Mouse (Mus musculus) lung, postnatal 0 days (tissue): ENCODE results near the gene Clptm1l.

Experiments used
- CTCF ChIP-seq: IDR thresholded peaks from 2 replicates; pipeline ENCODE4 v1.5.1; 2016; ENCODE audit warnings: antibody characterized with exemption, mild to moderate bottlenecking
- EP300 ChIP-seq: IDR thresholded peaks from 2 replicates; pipeline ENCODE4 v1.6.1; 2016; ENCODE audit warnings: antibody characterized with exemption, mild to moderate bottlenecking, control low read depth

DNA sequence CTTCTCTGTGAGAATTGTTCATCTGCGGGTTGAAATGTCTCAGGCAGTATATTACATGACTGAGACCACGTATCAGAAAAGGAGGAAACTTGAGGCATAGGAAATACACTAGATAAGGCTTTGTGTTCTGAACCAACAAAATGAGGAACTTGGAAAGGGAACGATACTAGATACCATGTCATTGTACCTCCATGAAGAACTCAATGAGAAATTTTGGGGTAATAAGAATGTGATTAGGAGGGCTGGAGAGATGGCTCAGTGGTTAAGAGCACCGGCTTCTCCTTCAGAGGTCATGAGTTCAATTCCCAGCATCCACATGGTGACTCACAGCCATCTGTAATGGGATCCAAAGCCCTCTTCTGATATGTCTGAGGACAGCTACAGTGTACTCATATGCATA, 3.6 kb upstream of the Clptm1l start:
- TF ChIP-seq CTCF = no peak
- no peak for TF ChIP-seq EP300
